Mouse (Mus musculus): ENCODE measurements around the gene Trappc6b. TPM values are rescaled to one million over a fixed set of nuclear protein-coding genes. Genes with fewer than 3 reads are reported as not detected.
A peak's percentile ranks its signal among the peaks of the same experiment; 100 is the strongest.
"Not testable (repeated sequence)": the region's sequence is repeated elsewhere in the genome, so short reads cannot be mapped to it uniquely, and the experiment has no call there.

The Trappc6b gene
- total RNA-seq, 2 experiments from 2014 or later: 104 to 108 TPM

- no peak for DNase-seq (ENCODE audit: low spot score in 2 of 2)
- H3K4me3 ChIP-seq: no peak overlapping the region
- TF ChIP-seq CTCF (conservative IDR thresholded peaks at IDR 0.05): no peak
- no peak overlapping the region for H3K27ac ChIP-seq
Measured at GRCm38 (mm10) chr12:59072286-59072685, 11.0 kb upstream of the Trappc6b start.

GRCm38 (mm10) chr12:59068791-59069190 is 7.5 kb upstream of the Trappc6b start:
- DNase-seq (ENCODE audit: low spot score in 2 of 2): no peak
- TF ChIP-seq CTCF (conservative IDR thresholded peaks at IDR 0.05): no peak
- H3K27ac ChIP-seq: no peak overlapping the region
- no peak overlapping the region for H3K4me3 ChIP-seq

GRCm38 (mm10) chr12:59067095-59067494 is 5.8 kb upstream of the Trappc6b start:
- peak overlapping the region; percentile 98 for H3K27ac ChIP-seq
- H3K4me3 ChIP-seq: peak overlapping the region; percentile 96
- peak in 1 of 2 experiments; percentile 27 for DNase-seq (ENCODE audit: low spot score in 2 of 2)
- no peak for TF ChIP-seq CTCF (conservative IDR thresholded peaks at IDR 0.05)

GRCm38 (mm10) chr12:59066448-59067077 is 5.3 kb upstream of the Trappc6b start, which contains the start of gene Pnn:
Gene Pnn (plus strand): TSS chr12:59066884.
- H3K27ac ChIP-seq: peak within 1 kb of the TSS; percentile 98
- peak; percentile 97 to 99 for DNase-seq (ENCODE audit: low spot score in 2 of 2)
- H3K4me3 ChIP-seq: peak within 1 kb of the TSS; percentile 96
- peak; percentile 68 for TF ChIP-seq CTCF (conservative IDR thresholded peaks at IDR 0.05)

GRCm38 (mm10) chr12:59065776-59066175 is 4.5 kb upstream of the Trappc6b start:
- TF ChIP-seq CTCF (conservative IDR thresholded peaks at IDR 0.05): no peak
- peak overlapping the region; percentile 98 for H3K27ac ChIP-seq
- DNase-seq (ENCODE audit: low spot score in 2 of 2): no peak
- H3K4me3 ChIP-seq: peak overlapping the region; percentile 96

GRCm38 (mm10) chr12:59064837-59065236 is 3.6 kb upstream of the Trappc6b start:
- Histone ChIP-seq H3K4me3 (no peak overlapping the region), H3K27ac (no peak overlapping the region)
- no peak for DNase-seq (ENCODE audit: low spot score in 2 of 2)
- TF ChIP-seq CTCF (conservative IDR thresholded peaks at IDR 0.05): no peak

GRCm38 (mm10) chr12:59060322-59060721 is 950 bp downstream of the Trappc6b start:
- Histone ChIP-seq H3K4me3 (peak overlapping the region; percentile 96), H3K27ac (peak overlapping the region; percentile 98)
- no peak for TF ChIP-seq CTCF (conservative IDR thresholded peaks at IDR 0.05)
- DNase-seq (ENCODE audit: low spot score in 2 of 2): no peak

GRCm38 (mm10) chr12:59058242-59058641 is 3.0 kb downstream of the Trappc6b start:
- not testable (repeated sequence) for H3K4me3 ChIP-seq; H3K27ac ChIP-seq; DNase-seq (ENCODE audit: low spot score in 2 of 2)

GRCm38 (mm10) chr12:59056222-59056621 is 5.0 kb downstream of the Trappc6b start:
- H3K27ac ChIP-seq: no peak overlapping the region
- TF ChIP-seq CTCF (conservative IDR thresholded peaks at IDR 0.05): no peak
- no peak overlapping the region for H3K4me3 ChIP-seq
- no peak for DNase-seq (ENCODE audit: low spot score in 2 of 2)

GRCm38 (mm10) chr12:59055196-59055850 is 5.9 kb downstream of the Trappc6b start:
- DNase-seq (ENCODE audit: low spot score in 2 of 2): no peak
- no peak for TF ChIP-seq CTCF (conservative IDR thresholded peaks at IDR 0.05)
- Histone ChIP-seq H3K27ac (no peak overlapping the region), H3K4me3 (no peak overlapping the region)

GRCm38 (mm10) chr12:59053976-59054375 is 7.3 kb downstream of the Trappc6b start:
- no peak overlapping the region for H3K27ac ChIP-seq
- TF ChIP-seq CTCF (conservative IDR thresholded peaks at IDR 0.05): no peak

GRCm38 (mm10) chr12:59053166-59053565 is 8.1 kb downstream of the Trappc6b start:
- TF ChIP-seq CTCF (conservative IDR thresholded peaks at IDR 0.05): no peak
- no peak overlapping the region for H3K4me3 ChIP-seq
- no peak for DNase-seq (ENCODE audit: low spot score in 2 of 2)
- no peak overlapping the region for H3K27ac ChIP-seq

More at GRCm38 (mm10) chr12:59053976-59054375, 7.3 kb downstream of the Trappc6b start:
- no peak for DNase-seq (ENCODE audit: low spot score in 2 of 2)
- no peak overlapping the region for H3K4me3 ChIP-seq

GRCm38 (mm10) chr12:59052470-59052869 is 8.8 kb downstream of the Trappc6b start:
- DNase-seq (ENCODE audit: low spot score in 2 of 2): no peak
- H3K27ac ChIP-seq: no peak overlapping the region
- no peak overlapping the region for H3K4me3 ChIP-seq
- TF ChIP-seq CTCF (conservative IDR thresholded peaks at IDR 0.05): no peak

GRCm38 (mm10) chr12:59040851-59041250 is 20.4 kb downstream of the Trappc6b start:
- no peak for TF ChIP-seq CTCF (conservative IDR thresholded peaks at IDR 0.05)
- no peak overlapping the region for H3K27ac ChIP-seq
- no peak overlapping the region for H3K4me3 ChIP-seq
- no peak for DNase-seq (ENCODE audit: low spot score in 2 of 2)
